Mouse (Mus musculus) CH12.LX (cell line): ENCODE results near the gene Gm44503. TPM values are rescaled to one million over a fixed set of nuclear protein-coding genes. Genes with fewer than 3 reads are reported as not detected.

Experiments
- DNase-seq: peaks from one replicate; pipeline ENCODE4 v3.0.0-alpha.2; 2013; ENCODE audit errors: extremely low read depth
- H3K27ac ChIP-seq: 2 replicates; pipeline ENCODE4 v1.5.1; 2012; ENCODE audit warnings: low read depth, mild to moderate bottlenecking, control low read depth, moderate library complexity; ENCODE audit not compliant: insufficient read depth
- H3K27me3 ChIP-seq: replicated peaks from 2 replicates; pipeline ENCODE3; 2012; ENCODE audit warnings: inconsistent platforms
- H3K36me3 ChIP-seq, 2 experiments: replicated peaks in 1 of 2; 2 replicates each; pipeline versions ENCODE3 to v1.6.1; 2012; ENCODE audit warnings: inconsistent platforms in 1 of 2, low read length in 1 of 2, mild to moderate bottlenecking in 1 of 2, mixed read lengths in 1 of 2, moderate library complexity in 1 of 2; ENCODE audit not compliant: control insufficient read depth in 1 of 2, insufficient read depth in 1 of 2
- H3K4me1 ChIP-seq, 2 experiments: 2 replicates each; pipeline ENCODE4 v1.6.1; 2012; ENCODE audit warnings: inconsistent platforms in 1 of 2, moderate library complexity in 1 of 2; ENCODE audit not compliant: insufficient read depth in 2 of 2, control insufficient read depth in 1 of 2
- H3K4me2 ChIP-seq: 2 replicates; pipeline ENCODE4 v1.6.1; 2012; ENCODE audit warnings: low read depth, mild to moderate bottlenecking, control low read depth; ENCODE audit not compliant: poor library complexity, insufficient read depth, severe bottlenecking
- H3K4me3 ChIP-seq, 3 experiments: fragments of 150-350 bp in 1 of 3; sonication (generic) in 1 of 3; replicated peaks in 1 of 3; 2 replicates each; pipeline versions ENCODE3 to v1.5.1; 2011 to 2012; ENCODE audit warnings: low read depth in 2 of 3, low read length in 2 of 3, mild to moderate bottlenecking in 2 of 3, moderate library complexity in 2 of 3, control low read depth in 1 of 3, improper control_type of control experiment in 1 of 3, inconsistent platforms in 1 of 3, mixed read lengths in 1 of 3; ENCODE audit not compliant: poor library complexity in 1 of 3
- H3K79me2 ChIP-seq: replicated peaks from 2 replicates; pipeline ENCODE4 v1.6.1; 2012; ENCODE audit warnings: mild to moderate bottlenecking, moderate library complexity; ENCODE audit not compliant: control insufficient read depth, poor library complexity, insufficient read depth, severe bottlenecking; ENCODE audit errors: extremely low read depth
- H3K9ac ChIP-seq: 2 replicates; pipeline ENCODE4 v1.6.1; 2012; ENCODE audit warnings: low read depth, mild to moderate bottlenecking, control low read depth, moderate library complexity; ENCODE audit not compliant: insufficient read depth
- H3K9me3 ChIP-seq: replicated peaks from 2 replicates; pipeline ENCODE3; 2012; ENCODE audit warnings: low read length, inconsistent platforms, mixed read lengths
- CHD2 ChIP-seq: IDR thresholded peaks from 2 replicates; pipeline ENCODE4 v1.6.1; 2011; ENCODE audit warnings: low read length, improper control_type of control experiment
- CTCF ChIP-seq, 2 experiments: IDR thresholded peaks in 1 of 2; conservative IDR thresholded peaks in 1 of 2; 2 replicates each; pipeline ENCODE4 v1.5.1; 2011 to 2012; ENCODE audit warnings: low read depth in 2 of 2, low read length in 2 of 2, improper control_type of control experiment in 1 of 2, inconsistent platforms in 1 of 2, mild to moderate bottlenecking in 1 of 2, moderate library complexity in 1 of 2
- KAT2A ChIP-seq: IDR thresholded peaks from 2 replicates; pipeline ENCODE4 v1.6.1; 2012; ENCODE audit warnings: low read length, improper control_type of control experiment, inconsistent platforms; ENCODE audit not compliant: insufficient replicate concordance
- MAFK ChIP-seq: IDR thresholded peaks from 2 replicates; pipeline ENCODE4 v1.6.1; 2011; ENCODE audit warnings: low read length, improper control_type of control experiment; ENCODE audit not compliant: insufficient replicate concordance
- MXI1 ChIP-seq: IDR thresholded peaks from 2 replicates; pipeline ENCODE4 v1.6.1; 2011; ENCODE audit warnings: mild to moderate bottlenecking, low read depth, low read length, improper control_type of control experiment
- MYC ChIP-seq: IDR thresholded peaks from 2 replicates; pipeline ENCODE4 v1.6.1; 2011; ENCODE audit warnings: low read depth, mild to moderate bottlenecking, improper control_type of control experiment, low read length
- POLR2A ChIP-seq: IDR thresholded peaks from 2 replicates; pipeline ENCODE4 v1.6.1; 2011; ENCODE audit warnings: low read depth, mild to moderate bottlenecking, improper control_type of control experiment, low read length
- POLR2AphosphoS2 ChIP-seq: IDR thresholded peaks from 2 replicates; pipeline ENCODE4 v1.6.1; 2011; ENCODE audit warnings: low read depth, low read length, improper control_type of control experiment
- TBP ChIP-seq: conservative IDR thresholded peaks from 2 replicates; pipeline ENCODE4 v1.6.1; 2011; ENCODE audit warnings: low read depth, low read length, improper control_type of control experiment
- TCF12 ChIP-seq: IDR thresholded peaks from 2 replicates; pipeline ENCODE4 v1.6.1; 2014; ENCODE audit warnings: low read depth, mild to moderate bottlenecking, inconsistent platforms, low read length, improper control_type of control experiment
- ZC3H11A ChIP-seq: IDR thresholded peaks from 2 replicates; pipeline ENCODE4 v1.6.1; 2012; ENCODE audit warnings: low read depth, mild to moderate bottlenecking, inconsistent platforms, low read length, improper control_type of control experiment
- ZKSCAN1 ChIP-seq: IDR thresholded peaks from 2 replicates; pipeline ENCODE4 v1.6.1; 2012; ENCODE audit warnings: low read depth, inconsistent platforms, low read length, improper control_type of control experiment, borderline replicate concordance
- dilution Hi-C: fragments of 300-500 bp; cut with MboI; formaldehyde crosslinking; loops from 2 replicates; pipeline ENCODE4 v1.14.3; 2020; ENCODE audit warnings: low sequenced_read_pairs; ENCODE audit not compliant: extremely low pct_unique_long_range_greater_than_20kb, extremely low pct_ligation_motif_present
- in situ Hi-C: fragments of 300-500 bp; cut with MboI; formaldehyde crosslinking; loops from 3 replicates; pipeline ENCODE4 v1.14.3; 2019; ENCODE audit warnings: low sequenced_read_pairs, low pct_ligation_motif_present, low pct_unique_long_range_greater_than_20kb, mixed read lengths
- polyA plus RNA-seq: library from polyadenylated mRNA; unstranded; fragments of >175 nt; gene quantifications from 2 replicates; pipeline ENCODE4 v1.2.1, GENCODE M21; 2012; ENCODE audit warnings: low read depth; ENCODE audit not compliant: insufficient read length
- total RNA-seq, 2 experiments: library from RNA; depleted of rRNA; stranded (reverse); fragments of 300-350 nt in 1 of 2; fragments of >200 nt in 1 of 2; gene quantifications; 2 replicates each; pipeline ENCODE4 v1.2.3; 2012 to 2014

The Gm44503 gene
- total and polyA plus RNA-seq, 3 experiments = not detected

DNA sequence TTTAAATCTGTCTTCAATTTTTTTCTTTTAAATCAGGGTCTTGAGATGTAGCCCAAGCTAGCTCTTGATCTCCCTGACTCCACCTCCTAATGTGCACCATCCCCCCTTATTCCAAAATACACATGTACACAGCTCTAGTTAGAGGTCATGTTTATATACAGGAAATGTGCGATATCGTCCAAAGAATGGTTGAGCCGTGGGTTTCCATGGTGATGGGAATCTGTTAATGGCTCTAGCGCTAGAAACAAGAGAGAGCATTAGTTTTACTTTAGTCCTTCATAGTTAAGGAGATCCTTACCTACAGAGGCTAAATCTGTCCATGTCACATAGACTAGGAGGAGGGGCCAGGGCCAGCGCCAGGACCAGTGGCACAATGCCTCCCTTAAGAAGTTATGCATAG, 91.2 kb downstream of the Gm44503 start:
- Histone ChIP-seq H3K27ac (no peak overlapping the region), H3K27me3 (no peaks in the 10 kb centered on the region), H3K79me2 (peaks cover 7% of the 10 kb centered on the region; the same call in 1 of the 2 replicates), H3K4me1 (peaks cover 2 to 57% of the 10 kb centered on the region in 2 experiments; a peak in 3 of 4 replicates), H3K9ac (no peak overlapping the region), H3K4me2 (no peak overlapping the region), H3K9me3 (no peaks in the 10 kb centered on the region), H3K36me3 (peaks cover 0 to 30% of the 10 kb centered on the region in 2 experiments), H3K4me3 (no peak overlapping the region)
- TF ChIP-seq ZC3H11A (no peak), CHD2 (no peak), CTCF (conservative IDR thresholded peaks at IDR 0.05 in 1 of 2, IDR thresholded peaks at IDR 0.05 in 1 of 2; ENCODE audit: low read depth in 2 of 2, low read length in 2 of 2) (no peak), TCF12 (no peak), TBP (no peak), POLR2AphosphoS2 (no peak), ZKSCAN1 (no peak)
- DNase-seq = no peak
- in situ Hi-C loops = no loop called here
- dilution Hi-C loops = no loop called here

GRCm38 (mm10) chr9:73050606-73051005, 92.0 kb downstream of the Gm44503 start:
- peaks cover 0 to 31% of the 10 kb centered on the region in 2 experiments for H3K36me3 ChIP-seq
- dilution Hi-C loops = no loop called here

GRCm38 (mm10) chr9:73055441-73055911, 96.8 kb downstream of the Gm44503 start:
- H3K4me3 ChIP-seq = no peak overlapping the region
- H3K9ac ChIP-seq = no peak overlapping the region
- H3K27ac ChIP-seq = no peak overlapping the region; the same call in 1 of the 2 replicates
- H3K4me2 ChIP-seq = no peak overlapping the region
- no peak for DNase-seq
- H3K9me3 ChIP-seq = no peaks in the 10 kb centered on the region
- H3K4me1 ChIP-seq = peaks cover 3 to 65% of the 10 kb centered on the region in 2 experiments; a peak in 3 of 4 replicates
- dilution Hi-C loops (no loop called here), in situ Hi-C loops (no loop called here)
- no peaks in the 10 kb centered on the region for H3K27me3 ChIP-seq
- TF ChIP-seq MAFK (no peak), KAT2A (no peak), MXI1 (0 out of 2 replicates have a peak, but pooled peaks have one; percentile 20)
- H3K79me2 ChIP-seq = no peaks in the 10 kb centered on the region
- peaks cover 0 to 25% of the 10 kb centered on the region in 2 experiments for H3K36me3 ChIP-seq

More at GRCm38 (mm10) chr9:73050606-73051005, 92.0 kb downstream of the Gm44503 start:
- Histone ChIP-seq H3K4me2 (no peak overlapping the region), H3K4me3 (no peak overlapping the region), H3K9ac (no peak overlapping the region), H3K79me2 (peaks cover 2% of the 10 kb centered on the region; the same call in 1 of the 2 replicates), H3K4me1 (peaks cover 2 to 63% of the 10 kb centered on the region in 2 experiments), H3K9me3 (no peaks in the 10 kb centered on the region), H3K27ac (no peak overlapping the region), H3K27me3 (no peaks in the 10 kb centered on the region)
- TF ChIP-seq CHD2 = no peak
- TF ChIP-seq TBP = no peak
- TF ChIP-seq MYC = no peak
- no peak for TF ChIP-seq POLR2A
- DNase-seq = no peak
- in situ Hi-C loops = no loop called here
